Mouse (Mus musculus) myocyte (in vitro differentiated cells): Measurements from ENCODE around the gene Zdhhc21. TPM values are rescaled to one million over a fixed set of nuclear protein-coding genes. Genes with fewer than 3 reads are reported as not detected.
A peak's percentile ranks its signal among the peaks of the same experiment; 100 is the strongest.

Experiments
- H3K27me3 ChIP-seq: one replicate; pipeline ENCODE4 v1.6.1; 2011; ENCODE audit not compliant: control insufficient read depth, insufficient read depth, insufficient read length
- H3K36me3 ChIP-seq: one replicate; pipeline ENCODE4 v1.6.1; 2011; ENCODE audit not compliant: control insufficient read depth, insufficient read depth
- H3K4me2 ChIP-seq: one replicate; pipeline ENCODE4 v1.6.1; 2011; ENCODE audit warnings: low read depth, control low read depth
- H3K4me3 ChIP-seq: one replicate; pipeline ENCODE4 v1.5.1; 2011; ENCODE audit warnings: mild to moderate bottlenecking, control low read depth, moderate library complexity
- H3K79me2 ChIP-seq: one replicate; pipeline ENCODE4 v1.6.1; 2011; ENCODE audit not compliant: control insufficient read depth, insufficient read depth
- H3ac ChIP-seq: one replicate; pipeline ENCODE4 v1.6.1; 2011; ENCODE audit not compliant: control insufficient read depth, insufficient read length
- CEBPB ChIP-seq: IDR thresholded peaks from 2 replicates; pipeline ENCODE4 v1.6.1; 2011; ENCODE audit warnings: mild to moderate bottlenecking, moderate library complexity; ENCODE audit not compliant: poor library complexity, insufficient read depth, severe bottlenecking
- E2F4 ChIP-seq: IDR thresholded peaks from one replicate; pipeline ENCODE4 v1.6.1; 2011; ENCODE audit warnings: mild to moderate bottlenecking, control low read depth, moderate library complexity; ENCODE audit not compliant: insufficient read depth
- MAX ChIP-seq: IDR thresholded peaks from one replicate; pipeline ENCODE4 v1.6.1; 2011; ENCODE audit warnings: low read depth, mild to moderate bottlenecking, control low read depth
- MYOD1 ChIP-seq, 3 experiments: IDR thresholded peaks; one replicate each; pipeline ENCODE4 v1.6.1; 2011; ENCODE audit warnings: control low read depth in 2 of 3, low read depth in 2 of 3, mild to moderate bottlenecking in 2 of 3, moderate library complexity in 1 of 3; ENCODE audit not compliant: insufficient read length in 2 of 3, control insufficient read depth in 1 of 3
- MYOG ChIP-seq, 3 experiments: IDR thresholded peaks; one replicate each; pipeline ENCODE4 v1.6.1; 2011; ENCODE audit warnings: control low read depth in 2 of 3, low read depth in 2 of 3, mild to moderate bottlenecking in 2 of 3; ENCODE audit not compliant: insufficient read length in 2 of 3, control insufficient read depth in 1 of 3, insufficient read depth in 1 of 3
- POLR2A ChIP-seq: IDR thresholded peaks from one replicate; pipeline ENCODE4 v1.6.1; 2011; ENCODE audit warnings: low read depth, mild to moderate bottlenecking, control low read depth, moderate library complexity; ENCODE audit not compliant: insufficient read length
- POLR2AphosphoS2 ChIP-seq: IDR thresholded peaks from one replicate; pipeline ENCODE4 v1.6.1; 2011; ENCODE audit warnings: low read depth, control low read depth; ENCODE audit not compliant: insufficient read length
- REST ChIP-seq: IDR thresholded peaks from one replicate; pipeline ENCODE4 v1.6.1; 2011; ENCODE audit warnings: mild to moderate bottlenecking, control low read depth, moderate library complexity; ENCODE audit not compliant: insufficient read depth, insufficient read length
- SRF ChIP-seq: IDR thresholded peaks from one replicate; pipeline ENCODE4 v1.6.1; 2011; ENCODE audit warnings: low read depth; ENCODE audit not compliant: control insufficient read depth, insufficient read length
- TCF12 ChIP-seq: IDR thresholded peaks from one replicate; pipeline ENCODE4 v1.6.1; 2011; ENCODE audit warnings: mild to moderate bottlenecking, control low read depth; ENCODE audit not compliant: poor library complexity, insufficient read depth, severe bottlenecking
- TCF3 ChIP-seq: IDR thresholded peaks from one replicate; pipeline ENCODE4 v1.6.1; 2011; ENCODE audit warnings: low read depth, control low read depth; ENCODE audit not compliant: insufficient read length
- USF1 ChIP-seq: IDR thresholded peaks from one replicate; pipeline ENCODE4 v1.6.1; 2011; ENCODE audit warnings: low read depth, mild to moderate bottlenecking, control low read depth, moderate library complexity
- polyA plus RNA-seq: library from polyadenylated mRNA; unstranded; fragments of >200 nt; fragmentation: generic; extraction: Trizol; gene quantifications from one replicate; pipeline ENCODE4 v1.2.1, GENCODE M21; 2012; ENCODE audit warnings: missing spikeins

Gene Zdhhc21
- polyA plus RNA-seq, 1 experiment = 3.1 TPM

GRCm38 (mm10) chr4:82762430-82763119, 97.2 kb downstream of the Zdhhc21 start:
- H3K36me3 ChIP-seq = no peaks in the 10 kb centered on the region
- H3K79me2 ChIP-seq = no peaks in the 10 kb centered on the region
- peak overlapping the region; percentile 65 for H3K4me2 ChIP-seq
- no peak overlapping the region for H3ac ChIP-seq
- no peak overlapping the region for H3K4me3 ChIP-seq
- H3K27me3 ChIP-seq = no peaks in the 10 kb centered on the region
- no peak for TF ChIP-seq POLR2AphosphoS2
- peak in 1 of 3 experiments; percentile 58 for TF ChIP-seq MYOG (IDR thresholded peaks at IDR 0.05; ENCODE audit: control insufficient read depth in 1 of 3, insufficient read depth in 1 of 3, insufficient read length in 2 of 3, low read depth in 2 of 3)
- no peak for TF ChIP-seq E2F4
- no peak for TF ChIP-seq TCF3
- peak in 2 of 3 experiments; percentile 65 to 72 for TF ChIP-seq MYOD1 (IDR thresholded peaks at IDR 0.05; ENCODE audit: control insufficient read depth in 1 of 3, insufficient read length in 2 of 3, low read depth in 2 of 3)
- no peak for TF ChIP-seq CEBPB
- TF ChIP-seq TCF12 = peak; percentile 25

DNA sequence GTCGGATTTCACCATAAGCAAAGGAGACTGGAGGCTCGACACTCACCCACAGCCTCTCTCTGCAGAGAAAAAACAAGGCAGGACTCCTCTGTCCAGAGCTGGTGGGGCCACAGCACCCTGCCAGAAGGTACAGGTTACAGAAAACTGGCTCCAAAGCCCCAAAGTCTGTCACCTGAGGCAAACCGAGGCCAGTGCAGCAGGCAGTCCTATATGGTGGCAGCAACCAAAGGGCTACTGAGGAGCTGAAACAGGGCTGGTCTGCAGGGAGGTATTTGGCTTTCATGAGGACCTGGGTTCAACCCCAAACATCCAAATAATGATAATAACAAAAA, 103.5 kb downstream of the Zdhhc21 start:
- no peak overlapping the region for H3ac ChIP-seq
- no peaks in the 10 kb centered on the region for H3K79me2 ChIP-seq
- no peak for TF ChIP-seq USF1
- TF ChIP-seq CEBPB = no peak
- no peak overlapping the region for H3K4me3 ChIP-seq
- H3K4me2 ChIP-seq = no peak overlapping the region
- H3K36me3 ChIP-seq = no peaks in the 10 kb centered on the region
- no peaks in the 10 kb centered on the region for H3K27me3 ChIP-seq

- Histone ChIP-seq H3K27me3 (no peaks in the 10 kb centered on the region), H3K4me3 (no peak overlapping the region), H3ac (no peak overlapping the region), H3K36me3 (no peaks in the 10 kb centered on the region), H3K4me2 (no peak overlapping the region), H3K79me2 (no peaks in the 10 kb centered on the region)
- TF ChIP-seq E2F4 = no peak
- no peak for TF ChIP-seq POLR2AphosphoS2
- TF ChIP-seq MYOD1 (IDR thresholded peaks at IDR 0.05; ENCODE audit: control insufficient read depth in 1 of 3, insufficient read length in 2 of 3, low read depth in 2 of 3) = no peak
- TF ChIP-seq POLR2A = no peak
- TF ChIP-seq USF1 = no peak
- no peak for TF ChIP-seq TCF3
- no peak for TF ChIP-seq SRF
- no peak for TF ChIP-seq MAX
- TF ChIP-seq TCF12 = no peak
- no peak for TF ChIP-seq CEBPB
- TF ChIP-seq MYOG (IDR thresholded peaks at IDR 0.05; ENCODE audit: control insufficient read depth in 1 of 3, insufficient read depth in 1 of 3, insufficient read length in 2 of 3, low read depth in 2 of 3) = no peak
- no peak for TF ChIP-seq REST
Observed at GRCm38 (mm10) chr4:82755616-82756294, 104.0 kb downstream of the Zdhhc21 start.

Other genes starting within 250 kb of the Zdhhc21 start
- 7.7 TPM for gene Nfib, start 154.2 kb downstream of the Zdhhc21 start, polyA plus RNA-seq
- gene Cer1, start 25.2 kb upstream of the Zdhhc21 start, polyA plus RNA-seq = not detected
- 0.01 TPM for gene Frem1, start 192.4 kb upstream of the Zdhhc21 start, polyA plus RNA-seq